Mouse (Mus musculus) retina, postnatal 1 day (tissue): Measurements from ENCODE around the gene Espnl.

Source experiments
- DNase-seq: peaks from one replicate; pipeline ENCODE4 v3.0.0-alpha.2; 2012

Espnl gene

GRCm38 (mm10) chr1:91324646-91325045 is 2.8 kb downstream of the Espnl start:
- DNase-seq, result no peak

- no peak for DNase-seq
These were observed 3.7 kb downstream of the Espnl start for GRCm38 (mm10) chr1:91325488-91326042.

GRCm38 (mm10) chr1:91332102-91332501 is 10.2 kb downstream of the Espnl start:
- DNase-seq, result no peak

- DNase-seq, result no peak
These were observed 11.7 kb downstream of the Espnl start for GRCm38 (mm10) chr1:91333582-91333981.

- DNase-seq, result no peak
These were observed 15.5 kb downstream of the Espnl start for GRCm38 (mm10) chr1:91337355-91337754.

- DNase-seq, result peak; percentile 49
These were observed 22.1 kb downstream of the Espnl start for GRCm38 (mm10) chr1:91344001-91344400.

- peak; percentile 49 for DNase-seq
These were observed 23.2 kb downstream of the Espnl start for GRCm38 (mm10) chr1:91344921-91345685.

- DNase-seq, result peak; percentile 81
These were observed 25.0 kb downstream of the Espnl start for GRCm38 (mm10) chr1:91346892-91347291.

GRCm38 (mm10) chr1:91350841-91351240 is 29.0 kb downstream of the Espnl start, which contains the start of gene Klhl30:
Gene Klhl30, plus strand, starts transcription at chr1:91351016.
- no peak for DNase-seq

- no peak for DNase-seq
These were observed 29.4 kb downstream of the Espnl start for GRCm38 (mm10) chr1:91351249-91351648.

GRCm38 (mm10) chr1:91352277-91352676 is 30.4 kb downstream of the Espnl start:
- no peak for DNase-seq

- no peak for DNase-seq
These were observed 34.2 kb downstream of the Espnl start for GRCm38 (mm10) chr1:91356105-91356504.

- no peak for DNase-seq
These were observed 40.2 kb downstream of the Espnl start for GRCm38 (mm10) chr1:91362113-91362512.

GRCm38 (mm10) chr1:91364822-91365644 is 43.2 kb downstream of the Espnl start:
- no peak for DNase-seq

GRCm38 (mm10) chr1:91365816-91366214 is 43.9 kb downstream of the Espnl start:
- no peak for DNase-seq

- DNase-seq, result peak; percentile 84
These were observed 44.6 kb downstream of the Espnl start, which contains the start of gene Erfe for GRCm38 (mm10) chr1:91366215-91367108. Gene Erfe, plus strand, starts transcription at chr1:91366430.

GRCm38 (mm10) chr1:91367295-91367694 is 45.4 kb downstream of the Espnl start:
- no peak for DNase-seq

GRCm38 (mm10) chr1:91369408-91369807 is 47.5 kb downstream of the Espnl start:
- DNase-seq, result no peak

- peak; percentile 10 for DNase-seq
These were observed 48.2 kb downstream of the Espnl start for GRCm38 (mm10) chr1:91370055-91370454.

GRCm38 (mm10) chr1:91373414-91373835 is 51.5 kb downstream of the Espnl start:
- DNase-seq, result no peak

- DNase-seq, result peak; percentile 89
These were observed 58.7 kb downstream of the Espnl start for GRCm38 (mm10) chr1:91380453-91381090.

GRCm38 (mm10) chr1:91381091-91381471 is 59.2 kb downstream of the Espnl start:
- DNase-seq, result no peak
